Mouse (Mus musculus) stomach, embryonic 14.5 days (tissue): ENCODE data around the gene Tmem119. TPM values are rescaled to one million over a fixed set of nuclear protein-coding genes. Genes with fewer than 3 reads are reported as not detected.

Experiments used
- ATAC-seq: fragments of 200-750 bp; cut with Nextera tagmentation; 2 replicates; pipeline ENCODE4 v1.8.0; 2017; ENCODE audit warnings: low read depth, moderate TSS enrichment; ENCODE audit not compliant: insufficient number of reproducible peaks, insufficient read depth, low FRiP score
- H3K27ac ChIP-seq: fragments of 300-500 bp; sonication (generic); 2 replicates; pipeline ENCODE4 v1.5.1; 2014; ENCODE audit warnings: mild to moderate bottlenecking, low read length, moderate library complexity, mixed read lengths
- H3K27me3 ChIP-seq: fragments of 300-500 bp; sonication (generic); 2 replicates; pipeline ENCODE4 v1.6.1; 2014; ENCODE audit warnings: low read length, control low read depth, mixed read lengths; ENCODE audit not compliant: control insufficient read depth, insufficient read depth
- H3K36me3 ChIP-seq: fragments of 300-500 bp; sonication (generic); 2 replicates; pipeline ENCODE4 v1.6.1; 2014; ENCODE audit warnings: mild to moderate bottlenecking, control low read depth, low read length, moderate library complexity, mixed read lengths; ENCODE audit not compliant: control insufficient read depth, insufficient read depth
- H3K4me1 ChIP-seq: fragments of 300-500 bp; sonication (generic); 2 replicates; pipeline ENCODE4 v1.6.1; 2014; ENCODE audit warnings: low read length, control low read depth, mixed read lengths; ENCODE audit not compliant: control insufficient read depth, insufficient read depth
- H3K4me2 ChIP-seq: fragments of 300-500 bp; sonication (generic); replicated peaks from 2 replicates; pipeline ENCODE4 v1.6.1; 2014; ENCODE audit warnings: low read depth, low read length, control low read depth
- H3K4me3 ChIP-seq: fragments of 300-500 bp; sonication (generic); 2 replicates; pipeline ENCODE4 v1.5.1; 2014; ENCODE audit warnings: low read depth, low read length, control low read depth
- H3K9ac ChIP-seq: fragments of 300-500 bp; sonication (generic); replicated peaks from 2 replicates; pipeline ENCODE4 v1.6.1; 2014; ENCODE audit warnings: low read depth, mild to moderate bottlenecking, control low read depth, low read length, moderate library complexity, mixed read lengths
- H3K9me3 ChIP-seq: fragments of 300-500 bp; sonication (generic); 2 replicates; pipeline ENCODE4 v1.6.1; 2016; ENCODE audit warnings: low read depth, low read length, control low read depth; ENCODE audit not compliant: control insufficient read depth
- WGBS: fragments of 180-500 bp; shearing (Covaris S2); extraction: QIAGEN DNeasy Blood & Tissue Kit; methylation state at CpG from one replicate; pipeline ENCODE4 v1.1.7; 2014; 5-methylcytosine and 5-hydroxymethylcytosine counted together
- polyA plus RNA-seq: library from polyadenylated mRNA; unstranded; fragments of >200 nt; fragmentation: Nextera tagmentation; extraction: Ambion mirVana; gene quantifications from 2 replicates; pipeline ENCODE4 v1.2.1, GENCODE M21; 2014

The Tmem119 gene
- 46.1 and 49.0 TPM in 2 replicates for polyA plus RNA-seq

- peaks cover 31% of the 10 kb centered on the region for H3K4me1 ChIP-seq
- H3K4me3 ChIP-seq: peak within 1 kb of the TSS; percentile 44
- no peaks in the 10 kb centered on the region for H3K9me3 ChIP-seq
- peak within 1 kb of the TSS; percentile 36; the same call in 1 of the 2 replicates for H3K9ac ChIP-seq
- WGBS: under 1% methylated on average over 11 of the region's 11 CpGs
- peak within 1 kb of the TSS; percentile 61 for H3K4me2 ChIP-seq
- H3K27me3 ChIP-seq: no peaks in the 10 kb centered on the region
- no peaks in the 10 kb centered on the region for H3K36me3 ChIP-seq
- peak; percentile 79 for ATAC-seq
- peak within 1 kb of the TSS; percentile 79 for H3K27ac ChIP-seq
Observed at GRCm38 (mm10) chr5:113800280-113800679, at the start of gene Tmem119. TSS of gene Tmem119 (minus strand) at chr5:113800516.

- peaks cover 49% of the 10 kb centered on the region for H3K36me3 ChIP-seq
- H3K4me3 ChIP-seq: no peak overlapping the region
Observed at GRCm38 (mm10) chr5:113847636-113848035, 47.3 kb upstream of the Tmem119 start.

GRCm38 (mm10) chr5:113846656-113847055 is 46.3 kb upstream of the Tmem119 start:
- Histone ChIP-seq H3K4me3 (no peak overlapping the region), H3K9ac (no peak overlapping the region), H3K9me3 (no peaks in the 10 kb centered on the region), H3K27ac (no peak overlapping the region), H3K36me3 (peaks cover 49% of the 10 kb centered on the region), H3K4me1 (peaks cover 3% of the 10 kb centered on the region), H3K4me2 (no peak overlapping the region), H3K27me3 (no peaks in the 10 kb centered on the region)
- WGBS: 88% methylated on average over 8 of the region's 8 CpGs
- ATAC-seq: peak; percentile 54; the same call in 1 of the 2 replicates

More at GRCm38 (mm10) chr5:113847636-113848035, 47.3 kb upstream of the Tmem119 start:
- Histone ChIP-seq H3K4me2 (no peak overlapping the region), H3K27me3 (no peaks in the 10 kb centered on the region), H3K4me1 (no peaks in the 10 kb centered on the region), H3K9ac (no peak overlapping the region), H3K9me3 (no peaks in the 10 kb centered on the region), H3K27ac (no peak overlapping the region)
- no peak for ATAC-seq
- 76% methylated on average over 9 of the region's 9 CpGs for WGBS

GRCm38 (mm10) chr5:113845627-113846026 is 45.3 kb upstream of the Tmem119 start:
- Histone ChIP-seq H3K27ac (no peak overlapping the region), H3K9me3 (no peaks in the 10 kb centered on the region), H3K36me3 (peaks cover 47% of the 10 kb centered on the region), H3K9ac (no peak overlapping the region), H3K4me1 (peaks cover 5% of the 10 kb centered on the region), H3K27me3 (no peaks in the 10 kb centered on the region), H3K4me3 (no peak overlapping the region), H3K4me2 (no peak overlapping the region)
- WGBS: 81% methylated on average over 8 of the region's 8 CpGs
- ATAC-seq: no peak

GRCm38 (mm10) chr5:113844721-113845120 is 44.4 kb upstream of the Tmem119 start:
- no peak; the same call in 1 of the 2 replicates for ATAC-seq

GRCm38 (mm10) chr5:113844106-113844505 is 43.8 kb upstream of the Tmem119 start:
- ATAC-seq: no peak
- no peak overlapping the region for H3K4me2 ChIP-seq

More at GRCm38 (mm10) chr5:113844721-113845120, 44.4 kb upstream of the Tmem119 start:
- H3K9ac ChIP-seq: no peak overlapping the region
- peak overlapping the region; percentile 66; the same call in 1 of the 2 replicates for H3K27ac ChIP-seq
- H3K27me3 ChIP-seq: no peaks in the 10 kb centered on the region
- H3K4me1 ChIP-seq: peaks cover 5% of the 10 kb centered on the region
- H3K4me3 ChIP-seq: no peak overlapping the region
- no peak overlapping the region for H3K4me2 ChIP-seq
- 60% methylated on average over 7 of the region's 7 CpGs for WGBS
- H3K9me3 ChIP-seq: no peaks in the 10 kb centered on the region
- peaks cover 40% of the 10 kb centered on the region for H3K36me3 ChIP-seq

GRCm38 (mm10) chr5:113842906-113843305 is 42.6 kb upstream of the Tmem119 start:
- peaks cover 36% of the 10 kb centered on the region for H3K36me3 ChIP-seq
- no peak overlapping the region for H3K4me3 ChIP-seq
- no peak overlapping the region for H3K4me2 ChIP-seq
- H3K4me1 ChIP-seq: peaks cover 5% of the 10 kb centered on the region
- H3K27me3 ChIP-seq: no peaks in the 10 kb centered on the region
- H3K27ac ChIP-seq: no peak overlapping the region
- 90% methylated on average over 9 of the region's 9 CpGs for WGBS
- H3K9ac ChIP-seq: no peak overlapping the region
- no peaks in the 10 kb centered on the region for H3K9me3 ChIP-seq
- no peak for ATAC-seq

More at GRCm38 (mm10) chr5:113844106-113844505, 43.8 kb upstream of the Tmem119 start:
- peak overlapping the region; percentile 66; the same call in 1 of the 2 replicates for H3K27ac ChIP-seq
- 59% methylated on average over 15 of the region's 15 CpGs for WGBS
- H3K4me1 ChIP-seq: peaks cover 5% of the 10 kb centered on the region
- no peaks in the 10 kb centered on the region for H3K27me3 ChIP-seq
- H3K36me3 ChIP-seq: peaks cover 40% of the 10 kb centered on the region
- no peak overlapping the region for H3K9ac ChIP-seq
- no peaks in the 10 kb centered on the region for H3K9me3 ChIP-seq
- no peak overlapping the region for H3K4me3 ChIP-seq

GRCm38 (mm10) chr5:113842244-113842643 is 41.9 kb upstream of the Tmem119 start:
- no peak overlapping the region for H3K27ac ChIP-seq
- H3K4me1 ChIP-seq: peaks cover 5% of the 10 kb centered on the region
- H3K9ac ChIP-seq: no peak overlapping the region
- H3K27me3 ChIP-seq: no peaks in the 10 kb centered on the region
- 78% methylated on average over 9 of the region's 9 CpGs for WGBS
- H3K9me3 ChIP-seq: no peaks in the 10 kb centered on the region
- H3K4me3 ChIP-seq: no peak overlapping the region
- no peak overlapping the region for H3K4me2 ChIP-seq
- peaks cover 29% of the 10 kb centered on the region for H3K36me3 ChIP-seq
- ATAC-seq: no peak
